Mouse (Mus musculus): Measurements from ENCODE around the gene Ctrl. TPM values are rescaled to one million over a fixed set of nuclear protein-coding genes. Genes with fewer than 3 reads are reported as not detected.

Gene Ctrl
- 1.4 TPM for polyA plus RNA-seq (2017; shearing (Covaris generic))

DNA sequence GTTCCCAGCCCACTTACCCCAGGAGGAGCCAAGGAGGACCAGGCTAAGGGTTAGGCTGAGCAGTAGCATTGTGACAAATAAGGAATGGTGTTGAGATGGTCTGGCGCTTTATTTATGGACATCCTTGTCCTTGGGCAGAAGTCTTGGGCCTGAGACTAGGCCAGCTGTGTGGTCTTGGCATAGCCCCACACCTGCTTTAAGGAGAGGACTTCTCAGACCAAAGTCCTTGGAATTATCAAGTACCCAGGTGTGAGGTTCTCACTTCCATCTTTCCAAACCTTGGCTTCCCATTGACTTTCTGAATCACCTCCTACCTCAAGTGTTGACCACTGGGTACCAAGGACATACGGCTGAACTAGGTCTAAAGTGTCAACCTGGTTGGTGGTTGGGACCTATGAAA, at the start of gene Ctrl:
Gene Ctrl, minus strand, starts transcription at position 101 of the 400 bp plus-strand sequence.

DNA sequence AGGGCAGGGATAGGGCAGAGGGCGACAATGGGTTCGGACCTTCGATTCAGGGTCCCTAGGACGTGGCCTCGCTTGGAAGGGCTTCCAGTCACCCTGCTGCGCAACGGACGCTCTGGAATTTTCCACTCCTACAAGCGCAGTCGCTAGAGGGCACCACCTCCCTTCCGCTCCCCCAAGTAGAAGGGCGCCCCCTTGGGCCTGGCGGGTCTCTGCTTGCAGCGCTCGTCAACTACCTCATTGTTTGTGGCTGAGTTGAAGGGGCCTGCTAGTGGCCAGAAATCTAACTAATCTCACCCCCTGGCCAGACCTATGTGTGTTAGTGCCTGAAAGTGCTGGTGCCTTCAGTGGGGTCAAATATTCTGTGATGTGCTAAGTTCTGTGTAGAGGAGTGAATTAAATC, 45.7 kb upstream of the Ctrl start, which contains the start of gene Dpep3:
Gene Dpep3, minus strand, starts transcription at position 105 of the 400 bp plus-strand sequence.

GRCm38 (mm10) chr8:105965905-105966341, 32.3 kb upstream of the Ctrl start, which contains the start of gene Slc12a4:
Slc12a4 (minus strand) TSS chr8:105966097.

DNA sequence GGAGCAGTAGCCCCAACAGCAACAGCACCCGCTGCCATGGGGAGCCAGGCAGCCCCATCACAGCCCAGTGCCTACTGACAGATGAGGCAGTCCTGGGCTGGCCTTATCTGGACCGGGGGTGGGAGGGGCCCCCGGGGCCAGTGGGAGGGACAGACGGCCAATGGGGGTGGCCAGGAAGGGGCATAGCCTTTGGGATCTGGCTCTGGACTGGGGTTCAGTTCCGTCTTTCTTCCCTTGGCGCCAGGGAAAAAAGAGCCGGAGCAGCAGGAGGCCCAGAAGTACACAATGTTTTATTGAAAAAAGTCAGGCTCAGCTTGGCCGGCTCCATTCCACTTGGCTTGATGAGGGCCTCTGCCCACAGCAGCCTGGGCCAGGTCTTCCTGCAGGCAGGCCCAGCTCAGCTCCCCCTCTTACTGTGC, 9.7 kb upstream of the Ctrl start, which contains the start of gene Lcat:
Gene Lcat, minus strand, starts transcription at position 62 of the 419 bp plus-strand sequence.

GRCm38 (mm10) chr8:105938306-105938669, 4.6 kb upstream of the Ctrl start, which contains the start of gene Psmb10:
Psmb10 (minus strand) TSS chr8:105938444.

DNA sequence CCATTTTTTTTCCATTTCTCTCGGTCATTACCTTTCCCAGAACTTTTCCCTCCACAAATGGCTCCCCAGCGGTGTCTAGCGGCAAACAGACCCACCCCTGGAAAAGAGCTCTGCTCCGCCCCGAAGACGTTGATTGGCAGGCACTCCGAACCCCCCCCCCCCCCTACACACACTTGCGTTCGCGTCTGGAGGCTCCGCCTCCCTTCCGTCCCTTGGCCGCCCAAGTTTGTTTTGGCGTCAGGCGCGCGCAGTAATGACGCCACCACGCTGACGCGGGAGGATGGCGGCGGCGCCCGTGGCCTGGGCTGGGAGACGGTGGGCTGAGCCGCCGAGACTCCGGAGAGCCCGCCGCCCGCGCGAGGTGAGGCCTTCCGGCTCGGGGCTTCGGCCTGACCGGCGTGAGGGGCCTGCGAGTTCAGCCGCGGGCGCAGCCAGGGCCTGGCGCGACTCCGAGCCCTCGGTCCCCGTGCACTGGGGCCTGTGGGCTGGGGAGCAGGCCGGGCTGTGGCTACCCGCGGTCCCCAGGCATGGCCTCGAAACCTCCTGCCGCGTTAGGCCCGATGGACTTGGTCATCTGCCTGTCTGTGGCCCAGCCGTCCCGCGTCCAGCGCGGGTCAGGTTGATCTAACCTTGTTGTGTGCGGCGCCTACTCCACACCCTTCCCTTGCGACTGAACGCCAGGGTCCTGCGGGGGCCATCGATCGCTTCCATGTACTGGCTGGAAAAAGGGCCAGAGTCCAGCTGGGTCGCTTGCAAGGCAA, 33.3 kb downstream of the Ctrl start, which contains the start of gene Pskh1:
Gene Pskh1, plus strand, starts transcription at position 262 of the 761 bp plus-strand sequence.

DNA sequence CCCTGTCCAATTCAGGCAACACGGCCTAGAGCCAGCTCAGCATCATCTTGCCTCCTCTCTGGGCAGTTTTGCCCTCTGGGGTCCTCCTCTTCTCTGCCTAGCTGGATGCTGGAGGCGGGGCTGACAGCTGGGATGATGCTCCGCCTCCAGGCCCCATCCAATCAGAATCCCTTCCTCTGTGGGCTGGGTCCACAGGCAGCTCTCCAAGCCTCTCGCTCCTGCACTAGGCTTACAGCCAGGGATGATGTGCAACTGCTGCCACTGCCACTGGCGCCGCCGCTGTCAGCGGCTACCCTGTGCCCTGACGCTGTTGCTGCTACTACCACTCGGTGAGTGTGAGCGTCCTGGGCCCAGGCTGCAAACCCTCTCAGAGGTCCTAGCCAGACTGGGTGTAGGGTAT, 40.3 kb downstream of the Ctrl start, which contains the start of gene Nrn1l:
Gene Nrn1l, plus strand, starts transcription at position 229 of the 400 bp plus-strand sequence.

Other genes starting within 250 kb of the Ctrl start
- gene Carmil2, start 247.6 kb downstream of the Ctrl start, polyA plus RNA-seq (2017; shearing (Covaris generic)), result 129 TPM
- gene Acd, start 232.8 kb downstream of the Ctrl start, polyA plus RNA-seq (2017; shearing (Covaris generic)), result 78.6 TPM
- 16.1 TPM for gene Pard6a, start 232.7 kb downstream of the Ctrl start, polyA plus RNA-seq (2017; shearing (Covaris generic))
- gene 4933405L10Rik, start 226.2 kb downstream of the Ctrl start, polyA plus RNA-seq (2017; shearing (Covaris generic)), result 0.42 TPM
- gene Enkd1, start 225.7 kb downstream of the Ctrl start, polyA plus RNA-seq (2017; shearing (Covaris generic)), result 1.1 TPM
- gene Gfod2, start 175.2 kb downstream of the Ctrl start, polyA plus RNA-seq (2017; shearing (Covaris generic)), result 9.0 TPM
- gene Ranbp10, start 106.5 kb downstream of the Ctrl start, polyA plus RNA-seq (2017; shearing (Covaris generic)), result 121 TPM
- gene Tsnaxip1, start 106.1 kb downstream of the Ctrl start, polyA plus RNA-seq (2017; shearing (Covaris generic)), result not detected
- 26.4 TPM for gene Cenpt, start 80.6 kb downstream of the Ctrl start, polyA plus RNA-seq (2017; shearing (Covaris generic))
- gene Thap11, start 78.7 kb downstream of the Ctrl start, polyA plus RNA-seq (2017; shearing (Covaris generic)), result 30.5 TPM
- gene Nutf2, start 73.3 kb downstream of the Ctrl start, polyA plus RNA-seq (2017; shearing (Covaris generic)), result 21.1 TPM
- 101 TPM for gene Edc4, start 53.0 kb downstream of the Ctrl start, polyA plus RNA-seq (2017; shearing (Covaris generic))
- gene Nrn1l, start 40.3 kb downstream of the Ctrl start, polyA plus RNA-seq (2017; shearing (Covaris generic)), result 1.8 TPM
- 17.7 TPM for gene Pskh1, start 33.4 kb downstream of the Ctrl start, polyA plus RNA-seq (2017; shearing (Covaris generic))
- 159 TPM for gene Psmb10, start 4.6 kb upstream of the Ctrl start, polyA plus RNA-seq (2017; shearing (Covaris generic))
- not detected for gene Lcat, start 9.5 kb upstream of the Ctrl start, polyA plus RNA-seq (2017; shearing (Covaris generic))
- gene Slc12a4, start 32.2 kb upstream of the Ctrl start, polyA plus RNA-seq (2017; shearing (Covaris generic)), result 17.0 TPM
- gene Dpep3, start 45.6 kb upstream of the Ctrl start, polyA plus RNA-seq (2017; shearing (Covaris generic)), result not detected
- gene Dus2, start 57.5 kb upstream of the Ctrl start, polyA plus RNA-seq (2017; shearing (Covaris generic)), result 12.0 TPM
- gene Dpep2nb, start 72.1 kb upstream of the Ctrl start, polyA plus RNA-seq (2017; shearing (Covaris generic)), result not detected
- gene Ddx28, start 78.0 kb upstream of the Ctrl start, polyA plus RNA-seq (2017; shearing (Covaris generic)), result 3.8 TPM
- gene Nfatc3, start 125.0 kb upstream of the Ctrl start, polyA plus RNA-seq (2017; shearing (Covaris generic)), result 142 TPM
- gene Esrp2, start 203.1 kb upstream of the Ctrl start, polyA plus RNA-seq (2017; shearing (Covaris generic)), result 1.1 TPM
- 2.6 TPM for gene Pla2g15, start 216.5 kb upstream of the Ctrl start, polyA plus RNA-seq (2017; shearing (Covaris generic))
- 46.4 TPM for gene Slc7a6, start 235.0 kb upstream of the Ctrl start, polyA plus RNA-seq (2017; shearing (Covaris generic))